Mouse (Mus musculus): Measurements from ENCODE around the gene Eme2.
A peak's percentile ranks its signal among the peaks of the same experiment; 100 is the strongest.
"Not testable (repeated sequence)": the region's sequence is repeated elsewhere in the genome, so short reads cannot be mapped to it uniquely, and the experiment has no call there.

The Eme2 gene

DNA sequence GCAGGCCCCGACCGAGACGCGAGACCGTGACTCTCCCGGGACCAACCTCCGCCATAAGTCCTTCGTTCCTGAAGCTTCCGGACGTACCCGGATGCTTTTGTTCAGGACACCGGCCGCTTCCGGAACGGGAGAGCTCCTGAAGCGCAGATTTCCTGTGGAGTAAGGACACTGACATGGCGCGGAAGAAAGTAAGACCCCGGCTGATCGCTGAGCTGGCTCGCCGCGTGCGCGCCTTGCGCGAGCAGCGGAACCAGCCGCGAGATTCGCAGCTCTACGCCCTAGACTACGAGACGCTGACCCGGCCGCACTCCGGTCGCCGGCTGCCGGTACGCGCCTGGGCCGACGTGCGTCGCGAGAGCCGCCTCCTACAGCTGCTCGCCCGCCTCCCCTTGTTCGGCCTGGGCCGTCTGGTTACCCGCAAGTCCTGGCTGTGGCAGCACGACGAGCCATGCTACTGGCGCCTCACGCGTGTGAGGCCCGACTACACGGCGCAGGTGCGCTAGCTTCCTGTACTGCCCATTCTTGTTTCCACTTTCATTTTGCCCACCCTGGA, at the start of gene Eme2, which contains the start of gene Mrps34:
Gene Eme2 (minus strand): TSS at position 93 of the 553 bp plus-strand sequence.
Gene Mrps34 (plus strand): TSS at position 122 of the 553 bp plus-strand sequence.
- DNase-seq (ENCODE audit: low spot score): peak; percentile 79

DNA sequence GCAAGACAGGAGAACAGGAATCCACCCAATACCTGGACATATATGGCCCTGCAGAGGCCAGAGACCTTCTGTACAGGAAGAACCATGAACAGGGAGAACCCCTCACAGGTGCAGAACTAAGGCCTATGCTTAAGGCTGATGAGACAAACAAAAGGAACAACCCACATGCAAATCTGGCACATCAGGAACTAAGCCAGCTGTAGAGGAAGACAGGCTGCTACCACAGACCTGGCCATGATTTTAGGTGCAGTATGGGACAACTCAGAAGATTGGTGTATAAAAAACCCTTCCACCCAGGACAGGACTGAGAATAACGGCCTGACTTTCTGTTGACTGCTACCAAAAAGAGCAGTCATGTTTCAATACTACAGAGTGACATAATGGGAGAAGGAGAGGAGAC, 48.7 kb upstream of the Eme2 start:
- not testable (repeated sequence) for DNase-seq (ENCODE audit: low spot score)

GRCm38 (mm10) chr17:24943036-24943435, 48.1 kb upstream of the Eme2 start:
- no peak for DNase-seq (ENCODE audit: low spot score)

- peak; percentile 26 for DNase-seq (ENCODE audit: low spot score)
Measured at GRCm38 (mm10) chr17:24942453-24942852, 47.6 kb upstream of the Eme2 start.

DNA sequence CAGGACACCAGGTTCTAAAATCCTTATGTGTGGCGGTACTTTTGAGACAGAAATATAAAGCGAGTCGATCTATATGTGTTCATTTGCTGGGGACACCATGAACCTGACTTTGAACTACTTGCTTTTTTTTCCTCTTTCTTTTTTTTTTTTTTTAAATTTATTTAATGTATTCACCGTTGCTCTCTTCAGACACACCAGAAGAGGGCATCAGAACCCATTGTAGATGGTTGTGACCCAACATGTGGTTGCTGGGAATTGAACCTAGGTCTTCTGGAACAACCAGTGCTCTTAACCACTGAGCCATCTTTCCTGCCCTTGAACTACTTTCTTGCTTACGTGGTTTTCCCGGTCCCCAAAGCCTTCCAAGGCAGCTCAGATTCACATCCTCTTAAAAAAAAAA, 42.4 kb upstream of the Eme2 start:
- DNase-seq (ENCODE audit: low spot score): no peak

GRCm38 (mm10) chr17:24936259-24937237, 41.7 kb upstream of the Eme2 start, which contains the start of gene Mapk8ip3:
Mapk8ip3 (minus strand) TSS chr17:24936977.
- peak; percentile 94 for DNase-seq (ENCODE audit: low spot score)

GRCm38 (mm10) chr17:24935666-24936065, 40.8 kb upstream of the Eme2 start:
- no peak for DNase-seq (ENCODE audit: low spot score)

GRCm38 (mm10) chr17:24934926-24935325, 40.0 kb upstream of the Eme2 start:
- no peak for DNase-seq (ENCODE audit: low spot score)

GRCm38 (mm10) chr17:24933163-24933562, 38.3 kb upstream of the Eme2 start:
- DNase-seq (ENCODE audit: low spot score): no peak

DNA sequence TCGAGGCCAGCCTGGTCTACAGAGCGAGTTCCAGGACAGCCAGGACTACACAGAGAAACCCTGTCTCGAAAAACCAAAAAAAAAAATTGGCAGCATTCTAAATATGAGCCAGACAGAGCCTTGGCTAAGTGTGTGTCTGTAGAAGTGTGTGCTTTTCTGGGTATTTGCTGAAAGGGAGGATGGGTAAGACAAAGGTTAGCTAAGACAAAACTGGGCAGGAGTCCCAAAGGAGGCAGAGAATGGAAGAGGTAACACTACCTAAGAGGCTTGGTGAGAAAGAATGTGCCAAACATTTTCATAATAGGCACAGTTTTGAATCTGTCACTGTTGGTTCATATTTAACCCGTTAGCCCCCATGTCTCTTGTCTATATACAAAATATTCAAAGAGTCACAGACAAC, 37.5 kb upstream of the Eme2 start:
- DNase-seq (ENCODE audit: low spot score): no peak

DNA sequence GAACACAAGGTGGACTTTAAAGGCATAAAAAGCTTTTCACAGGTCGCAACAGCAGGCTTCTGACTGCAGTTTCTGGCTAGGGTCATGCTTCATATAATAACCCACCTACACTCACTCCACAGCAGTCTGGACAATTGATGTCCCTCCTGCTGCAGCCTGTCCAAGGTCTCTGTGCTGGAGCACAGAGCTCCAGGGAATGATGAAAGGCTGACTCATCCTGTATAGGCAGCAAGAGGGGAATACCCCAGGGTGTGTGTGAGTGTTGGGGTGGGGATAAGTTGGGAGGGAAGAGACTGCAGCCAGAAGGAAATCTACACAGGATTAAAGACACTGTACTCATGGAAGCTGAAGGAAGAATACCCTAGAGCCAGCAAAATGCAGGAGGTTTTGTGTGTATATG, 34.6 kb upstream of the Eme2 start:
- no peak for DNase-seq (ENCODE audit: low spot score)

- no peak for DNase-seq (ENCODE audit: low spot score)
Measured at GRCm38 (mm10) chr17:24923246-24923645, 28.4 kb upstream of the Eme2 start.

- no peak for DNase-seq (ENCODE audit: low spot score)
Measured at GRCm38 (mm10) chr17:24913984-24914383, 19.1 kb upstream of the Eme2 start.

DNA sequence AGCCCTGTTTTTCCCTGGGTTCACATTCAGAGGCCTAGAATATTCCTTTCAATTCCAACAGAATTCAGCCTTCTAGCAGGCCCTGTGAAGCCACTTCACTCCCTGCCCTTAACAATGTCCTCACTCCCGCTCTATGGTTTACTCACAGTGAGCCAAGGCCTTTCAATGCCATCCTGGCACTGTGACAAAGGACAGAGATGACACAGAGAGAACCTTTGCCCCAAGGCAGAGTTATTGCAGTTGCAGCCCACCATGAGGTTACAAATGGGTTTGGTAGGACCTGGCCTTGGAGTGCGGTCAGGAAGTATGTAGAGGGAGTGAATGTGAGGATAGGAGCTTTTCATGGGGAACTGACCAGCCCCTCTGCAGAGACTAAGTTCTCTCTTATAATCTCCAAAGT, 12.7 kb upstream of the Eme2 start:
- no peak for DNase-seq (ENCODE audit: low spot score)

DNA sequence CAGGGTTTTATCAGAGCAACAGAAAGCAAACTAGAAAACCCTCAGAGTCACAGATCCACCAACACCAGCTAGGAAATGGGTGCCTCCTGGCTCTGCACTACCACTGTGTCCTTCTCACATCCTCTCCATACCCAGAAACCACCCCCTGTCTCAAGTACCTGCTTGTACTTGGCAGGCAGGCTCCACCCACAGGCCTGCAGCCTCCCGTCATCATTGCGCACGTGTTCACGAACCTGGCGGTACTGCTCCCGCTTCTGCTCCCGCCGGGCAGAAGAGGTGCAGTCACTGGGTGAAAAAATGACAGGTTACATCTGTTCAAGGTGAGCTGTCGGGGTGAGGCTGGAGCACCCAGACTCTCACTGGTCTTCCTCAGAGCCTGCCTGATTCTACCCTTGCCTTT, 8.9 kb upstream of the Eme2 start:
- DNase-seq (ENCODE audit: low spot score): no peak

GRCm38 (mm10) chr17:24902671-24903474, 8.0 kb upstream of the Eme2 start:
- no peak for DNase-seq (ENCODE audit: low spot score)

- DNase-seq (ENCODE audit: low spot score): no peak
Measured at GRCm38 (mm10) chr17:24902124-24902523, 7.2 kb upstream of the Eme2 start.

DNA sequence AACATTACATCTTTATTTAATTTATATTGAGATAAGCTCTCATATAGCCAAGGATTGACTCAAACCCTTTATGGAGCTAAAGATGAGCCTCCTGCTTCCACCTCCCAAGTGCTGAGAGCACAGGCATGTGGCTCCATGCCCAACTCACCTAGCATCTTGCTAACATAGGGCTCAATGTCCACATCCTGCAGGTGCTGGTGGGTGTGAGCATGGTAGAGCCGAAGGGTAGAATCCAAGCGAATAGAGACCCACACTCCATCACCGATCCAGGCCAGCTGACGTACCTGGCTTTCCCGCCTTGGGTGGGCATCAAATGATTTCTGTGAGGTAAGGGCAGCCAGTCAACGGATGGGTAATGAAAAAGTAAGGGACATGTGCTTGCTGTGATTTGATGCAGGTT, 5.1 kb upstream of the Eme2 start:
- no peak for DNase-seq (ENCODE audit: low spot score)

DNA sequence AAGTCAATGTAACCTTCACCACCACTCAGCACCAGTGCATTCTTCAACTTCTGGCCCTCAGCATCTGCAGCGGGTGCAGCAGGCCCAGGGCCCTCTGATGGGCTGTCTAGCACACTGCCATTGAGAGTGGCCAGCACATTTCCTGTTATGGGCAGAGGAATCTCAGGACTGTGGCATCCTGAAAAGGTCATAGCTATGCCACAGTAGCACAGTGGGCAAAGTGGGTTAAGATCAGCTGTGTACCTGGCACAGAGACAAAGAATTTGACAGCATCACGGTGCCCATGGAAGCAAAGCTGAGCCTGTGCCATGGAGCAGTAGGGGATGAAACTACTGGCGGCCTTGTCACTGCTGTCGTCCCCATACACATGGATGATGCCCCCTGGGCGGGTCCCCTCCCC, 4.3 kb upstream of the Eme2 start:
- DNase-seq (ENCODE audit: low spot score): no peak

GRCm38 (mm10) chr17:24898041-24898854, 3.4 kb upstream of the Eme2 start:
- no peak for DNase-seq (ENCODE audit: low spot score)

GRCm38 (mm10) chr17:24897600-24897999, 2.7 kb upstream of the Eme2 start:
- no peak for DNase-seq (ENCODE audit: low spot score)

GRCm38 (mm10) chr17:24896993-24897269, 2.0 kb upstream of the Eme2 start:
- DNase-seq (ENCODE audit: low spot score): no peak
